ENCODE assay signal across 13 mouse cellular contexts in genomic region chr9:121675011-121675410, GRCm38 (mm10). TPM values are rescaled to one million over a fixed set of nuclear protein-coding genes. Genes with fewer than 3 reads are reported as not detected.
A peak's percentile ranks its signal among the peaks of the same experiment; 100 is the strongest.
DNase-seq lines count a peak whose midpoint lies in the region; ATAC-seq and TF ChIP-seq lines count a peak whose summit lies in the region.
"Had no signal": no experiment of that assay in that cellular context is flagged by ENCODE, and none has a peak within 500 bp of the region (broad histone marks: within the 10 kb centered on the region; RNA-seq: fewer than 3 reads in every experiment).

No protein-coding gene starts in this region.

- no peak overlapping the region for H3K9ac ChIP-seq in liver, postnatal 0 days (replicated peaks)
- H3K9ac ChIP-seq: heart, embryonic 15.5 days; limb, embryonic 13.5 days had no signal

- H3K4me3 ChIP-seq in liver, postnatal 0 days (ENCODE audit: low read depth, low read length) = no peak overlapping the region
- H3K4me3 ChIP-seq in hindbrain, embryonic 10.5 days = no peak overlapping the region
- H3K4me3 ChIP-seq: heart, embryonic 15.5 days; limb, embryonic 13.5 days had no signal

- peak; percentile 64 for ATAC-seq in liver, postnatal 0 days
- ATAC-seq: forebrain, embryonic 16.5 days had no signal

- H3K4me1 ChIP-seq in liver, postnatal 0 days (ENCODE audit: insufficient read depth) = peaks cover 40% of the 10 kb centered on the region
- peaks cover 33% of the 10 kb centered on the region for H3K4me1 ChIP-seq in hindbrain, embryonic 10.5 days (replicated peaks)

- 27% methylated on average over 9 of the region's 9 CpGs for WGBS in liver, postnatal 0 days (ENCODE audit: insufficient replicate concordance)
- WGBS in hindbrain, embryonic 10.5 days = 86% methylated on average over 9 of the region's 9 CpGs

- H3K27ac ChIP-seq in liver, postnatal 0 days (ENCODE audit: low read depth) = peak overlapping the region; percentile 66
- H3K27ac ChIP-seq in hindbrain, embryonic 10.5 days = no peak overlapping the region
- H3K27ac ChIP-seq: heart, embryonic 15.5 days; limb, embryonic 13.5 days had no signal

- H3K27me3 ChIP-seq in liver, postnatal 0 days (ENCODE audit: insufficient read depth, low read length) = peaks cover 13% of the 10 kb centered on the region; the same call in 1 of the 2 replicates
- peaks cover 12% of the 10 kb centered on the region for H3K27me3 ChIP-seq in hindbrain, embryonic 10.5 days (ENCODE audit: insufficient read depth, poor library complexity, severe bottlenecking)

- TF ChIP-seq CTCF in liver, postnatal 0 days (IDR thresholded peaks at IDR 0.05; ENCODE audit: low read depth) = no peak

- H3K4me2 ChIP-seq in liver, postnatal 0 days (ENCODE audit: low read depth, low read length) = peak overlapping the region; percentile 13; the same call in 1 of the 2 replicates
- H3K4me2 ChIP-seq: heart, embryonic 15.5 days; limb, embryonic 13.5 days had no signal

- no peaks in the 10 kb centered on the region for H3K36me3 ChIP-seq in liver, postnatal 0 days (replicated peaks; ENCODE audit: insufficient read depth, low read length)
- H3K36me3 ChIP-seq in hindbrain, embryonic 10.5 days = no peaks in the 10 kb centered on the region
- H3K36me3 ChIP-seq: heart, embryonic 15.5 days; limb, embryonic 13.5 days had no signal

- TF ChIP-seq EP300 in liver, postnatal 0 days (IDR thresholded peaks at IDR 0.05; ENCODE audit: low read depth) = no peak

- no peaks in the 10 kb centered on the region for H3K9me3 ChIP-seq in liver, postnatal 0 days (ENCODE audit: low read length)
- H3K9me3 ChIP-seq in hindbrain, embryonic 10.5 days = no peaks in the 10 kb centered on the region
- H3K9me3 ChIP-seq: heart, embryonic 15.5 days; limb, embryonic 13.5 days had no signal

- intact Hi-C loops in gastrocnemius, postnatal 36 days (cut with DNase I) = loop anchor here (5.0 kb wide), 1 partner anchor 198 kb away; no protein-coding TSS in a partner anchor

- DNase-seq in B cell, adult 2 months = peak; percentile 82 to 88
- DNase-seq in CD8-positive naive resting alpha-beta T cell, adult 2 months (ENCODE audit: low read depth in 2 of 2, low spot score in 2 of 2) = peak; percentile 66 to 75
- DNase-seq in liver, postnatal 0 days = peak; percentile 55
- DNase-seq in spleen, adult 18-20 months = peak; percentile 48 to 65
- no peak for DNase-seq in frontal cortex, postnatal 14 days (ENCODE audit: low spot score in 2 of 2)
- no peak for DNase-seq in left cerebral cortex, adult 11 months (ENCODE audit: low spot score)
- DNase-seq in gastrocnemius, postnatal 36 days = no peak
- no peak for DNase-seq in hindbrain, embryonic 10.5 days (ENCODE audit: low spot score)
- DNase-seq: right cerebral cortex, postnatal 25 days had no signal

RNA-seq across cellular contexts. Expression of gene Sec22c, which starts 30.3 kb away (rescaled TPM):
- 3.6 and 4.4 TPM in 2 replicates for polyA plus RNA-seq in liver, postnatal 0 days (2015; fragmentation: Nextera tagmentation; extraction: Ambion mirVana)
- total RNA-seq in gastrocnemius, postnatal 36 days (2021) = 1 to 10 TPM; 4.7 to 4.9 TPM
- 17.8 and 18.2 TPM in 2 replicates for polyA plus RNA-seq in hindbrain, embryonic 10.5 days (2016; fragmentation: Nextera tagmentation; extraction: Ambion mirVana)

RNA-seq across cellular contexts. Expression of gene Vipr1, which starts 32.5 kb away (rescaled TPM):
- 3.1 and 3.4 TPM in 2 replicates for polyA plus RNA-seq in liver, postnatal 0 days (2015; fragmentation: Nextera tagmentation; extraction: Ambion mirVana)
- 1 to 10 TPM; 1.8 to 4.5 TPM for total RNA-seq in gastrocnemius, postnatal 36 days (2021)
- 0.41 and 0.43 TPM in 2 replicates for polyA plus RNA-seq in hindbrain, embryonic 10.5 days (2016; fragmentation: Nextera tagmentation; extraction: Ambion mirVana)

RNA-seq across cellular contexts. Expression of gene Lyzl4, which starts 33.1 kb away (rescaled TPM):
- polyA plus RNA-seq in liver, postnatal 0 days (2015; fragmentation: Nextera tagmentation; extraction: Ambion mirVana) = 0.12 TPM in 2 replicates
- not detected for total RNA-seq in gastrocnemius, postnatal 36 days (2021)
- not detected in 2 replicates for polyA plus RNA-seq in hindbrain, embryonic 10.5 days (2016; fragmentation: Nextera tagmentation; extraction: Ambion mirVana)
- polyA plus RNA-seq: embryonic facial prominence, embryonic 11.5 days; forebrain, embryonic 16.5 days had no signal

RNA-seq across cellular contexts. Expression of gene Ss18l2, which starts 35.1 kb away (rescaled TPM):
- 112 and 119 TPM in 2 replicates for polyA plus RNA-seq in liver, postnatal 0 days (2015; fragmentation: Nextera tagmentation; extraction: Ambion mirVana)
- total RNA-seq in gastrocnemius, postnatal 36 days (2021) = 100 to 1,000 TPM in 1 of 2 experiments, 10 to 100 TPM in 1; 95.2 to 104 TPM
- 103 and 112 TPM in 2 replicates for polyA plus RNA-seq in hindbrain, embryonic 10.5 days (2016; fragmentation: Nextera tagmentation; extraction: Ambion mirVana)

RNA-seq across cellular contexts. Expression of gene Nktr, which starts 44.0 kb away (rescaled TPM):
- 14.9 and 17.3 TPM in 2 replicates for polyA plus RNA-seq in liver, postnatal 0 days (2015; fragmentation: Nextera tagmentation; extraction: Ambion mirVana)
- total RNA-seq in gastrocnemius, postnatal 36 days (2021) = 10 to 100 TPM; 27.4 to 31.6 TPM
- 45.9 and 57.6 TPM in 2 replicates for polyA plus RNA-seq in hindbrain, embryonic 10.5 days (2016; fragmentation: Nextera tagmentation; extraction: Ambion mirVana)

Comparison
In these comparisons a context has a peak if more than half of its experiments do, and no peak if none do; other contexts are left out.
1. DNase-seq: peak in B cell, adult 2 months (2 of 2), CD8-positive naive resting alpha-beta T cell, adult 2 months (2 of 2), liver, postnatal 0 days (single experiment) and spleen, adult 18-20 months (2 of 2); none in frontal cortex, postnatal 14 days (0 of 2), left cerebral cortex, adult 11 months (single experiment), gastrocnemius, postnatal 36 days (0 of 2) and hindbrain, embryonic 10.5 days (single experiment).